Mouse (Mus musculus) spleen, adult 2 months (tissue): Measurements from ENCODE around the gene Ptcra. TPM values are rescaled to one million over a fixed set of nuclear protein-coding genes. Genes with fewer than 3 reads are reported as not detected.

ENCODE experiments used
- DNase-seq, 2 experiments: peaks; one replicate each; pipeline versions ENCODE4 v3.0.0 to v3.0.0-alpha.2; 2012 to 2021; ENCODE audit warnings: low spot score in 2 of 2, low read depth in 1 of 2
- H3K27ac ChIP-seq: fragments of 200-500 bp; 2 replicates; pipeline ENCODE4 v1.5.1; 2012; ENCODE audit warnings: low read length, inconsistent platforms; ENCODE audit not compliant: insufficient read depth
- H3K27me3 ChIP-seq: fragments of 200-500 bp; 2 replicates; pipeline ENCODE4 v1.6.1; 2012; ENCODE audit warnings: mild to moderate bottlenecking, moderate library complexity, low read length, inconsistent platforms; ENCODE audit not compliant: control insufficient read depth, insufficient read depth
- H3K36me3 ChIP-seq: fragments of 200-500 bp; 2 replicates; pipeline ENCODE4 v1.6.1; 2012; ENCODE audit warnings: mild to moderate bottlenecking, low read length, inconsistent platforms; ENCODE audit not compliant: control insufficient read depth, insufficient read depth
- H3K4me1 ChIP-seq: fragments of 200-500 bp; 2 replicates; pipeline ENCODE4 v1.6.1; 2011; ENCODE audit warnings: inconsistent platforms; ENCODE audit not compliant: control insufficient read depth, insufficient read depth, insufficient read length
- H3K4me3 ChIP-seq: fragments of 200-500 bp; 2 replicates; pipeline ENCODE4 v1.5.1; 2011; ENCODE audit warnings: mild to moderate bottlenecking, inconsistent platforms; ENCODE audit not compliant: insufficient read depth, insufficient read length; ENCODE audit errors: extremely low read depth
- CTCF ChIP-seq: fragments of 200-500 bp; IDR thresholded peaks from 2 replicates; pipeline ENCODE4 v1.5.1; 2011; ENCODE audit warnings: mild to moderate bottlenecking, inconsistent platforms; ENCODE audit not compliant: insufficient read depth, insufficient read length, insufficient replicate concordance; ENCODE audit errors: extremely low read depth
- POLR2A ChIP-seq: fragments of 200-500 bp; IDR thresholded peaks from 2 replicates; pipeline ENCODE4 v1.6.1; 2011; ENCODE audit warnings: low read depth, low read length, inconsistent platforms
- WGBS: fragments of 180-500 bp; shearing (Covaris S2); methylation state at CpG from one replicate; pipeline ENCODE4 v1.1.7; 2018; 5-methylcytosine and 5-hydroxymethylcytosine counted together
- polyA plus RNA-seq: library from polyadenylated mRNA; depleted of rRNA; stranded (reverse); fragments of >200 nt; gene quantifications from 2 replicates; pipeline ENCODE4 v1.2.3, GENCODE M21; 2012

The Ptcra gene
- polyA plus RNA-seq, 1 experiment, result 0.08 TPM

DNA sequence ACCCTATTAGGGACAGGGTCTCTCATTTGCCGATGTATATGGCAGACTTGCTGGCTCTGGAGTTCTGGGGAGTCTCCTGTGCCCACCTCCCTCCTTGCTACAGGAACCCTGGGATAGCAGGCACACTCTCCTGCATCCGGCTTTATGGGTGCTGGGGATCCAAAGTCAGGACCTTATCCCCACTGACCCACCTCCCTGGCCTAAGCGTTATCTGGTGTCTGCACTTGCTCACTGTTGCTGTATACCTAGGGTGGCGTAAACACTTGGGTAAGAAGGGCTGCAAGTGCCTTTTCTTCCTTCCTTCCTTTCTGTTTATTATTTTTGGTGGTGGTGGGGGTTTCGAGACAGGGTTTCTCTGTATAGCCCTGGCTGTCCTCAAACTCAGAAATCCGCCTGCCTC is 22.2 kb downstream of the Ptcra start:
- peaks cover 27% of the 10 kb centered on the region for H3K36me3 ChIP-seq
- TF ChIP-seq CTCF (no peak), POLR2A (no peak)
- no peaks in the 10 kb centered on the region for H3K27me3 ChIP-seq
- H3K27ac ChIP-seq, result no peak overlapping the region
- WGBS, result 95% methylated on average over 6 of the region's 6 CpGs
- DNase-seq, result no peak
- H3K4me3 ChIP-seq, result no peak overlapping the region
- H3K4me1 ChIP-seq, result no peaks in the 10 kb centered on the region

DNA sequence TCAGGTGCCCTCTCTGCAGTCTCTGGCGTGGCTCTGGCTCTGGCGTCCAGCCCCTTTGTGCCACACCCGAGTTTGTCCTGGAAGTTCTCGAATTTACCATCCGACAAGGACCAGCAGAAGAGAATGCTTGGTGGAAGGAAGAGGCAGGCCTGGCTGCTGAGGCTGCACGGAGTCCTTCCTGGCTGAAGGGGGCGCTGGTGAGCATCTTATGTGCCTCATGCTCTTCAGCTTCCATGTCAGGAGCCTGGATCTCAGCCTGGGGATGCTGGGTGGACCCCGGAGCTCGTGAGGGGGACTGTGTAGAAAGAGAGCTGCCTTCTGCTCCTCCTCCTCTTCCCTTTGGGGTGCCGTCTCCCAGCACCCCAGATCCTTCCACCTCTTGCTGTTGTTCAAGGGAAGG is 27.4 kb downstream of the Ptcra start:
- Histone ChIP-seq H3K27me3 (no peaks in the 10 kb centered on the region), H3K36me3 (peaks cover 8% of the 10 kb centered on the region; the same call in 1 of the 2 replicates), H3K4me3 (no peak overlapping the region), H3K4me1 (no peaks in the 10 kb centered on the region), H3K27ac (no peak overlapping the region)
- 73% methylated on average over 10 of the region's 10 CpGs for WGBS
- TF ChIP-seq CTCF (peak; percentile 76), POLR2A (no peak)
- peak in 1 of 2 experiments; percentile 36 for DNase-seq

DNA sequence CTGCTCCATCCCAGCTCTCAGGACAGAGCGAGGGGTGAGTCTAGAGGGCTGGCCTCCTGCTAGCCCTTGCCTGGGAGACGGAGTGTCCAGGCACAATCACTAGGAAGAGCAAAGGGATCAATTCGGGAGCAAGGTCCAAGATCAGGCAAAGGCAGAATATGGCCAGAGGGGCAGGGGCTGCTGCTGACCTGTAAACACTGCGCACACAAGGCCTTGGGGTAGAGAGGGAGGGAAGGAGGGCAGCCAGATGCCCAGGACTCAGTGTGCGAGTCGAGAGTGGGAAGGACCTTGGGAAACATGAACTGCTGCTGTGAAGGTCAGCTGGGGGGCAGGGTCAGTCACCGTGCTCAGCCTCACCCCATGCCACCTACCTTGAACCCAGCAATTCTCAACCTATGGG is 28.2 kb downstream of the Ptcra start:
- no peak overlapping the region for H3K4me3 ChIP-seq
- no peaks in the 10 kb centered on the region for H3K27me3 ChIP-seq
- WGBS, result 92% methylated on average over 7 of the region's 7 CpGs
- no peaks in the 10 kb centered on the region for H3K4me1 ChIP-seq
- no peak for TF ChIP-seq POLR2A
- no peak for TF ChIP-seq CTCF
- DNase-seq, result no peak
- peaks cover 8% of the 10 kb centered on the region; the same call in 1 of the 2 replicates for H3K36me3 ChIP-seq
- H3K27ac ChIP-seq, result no peak overlapping the region

DNA sequence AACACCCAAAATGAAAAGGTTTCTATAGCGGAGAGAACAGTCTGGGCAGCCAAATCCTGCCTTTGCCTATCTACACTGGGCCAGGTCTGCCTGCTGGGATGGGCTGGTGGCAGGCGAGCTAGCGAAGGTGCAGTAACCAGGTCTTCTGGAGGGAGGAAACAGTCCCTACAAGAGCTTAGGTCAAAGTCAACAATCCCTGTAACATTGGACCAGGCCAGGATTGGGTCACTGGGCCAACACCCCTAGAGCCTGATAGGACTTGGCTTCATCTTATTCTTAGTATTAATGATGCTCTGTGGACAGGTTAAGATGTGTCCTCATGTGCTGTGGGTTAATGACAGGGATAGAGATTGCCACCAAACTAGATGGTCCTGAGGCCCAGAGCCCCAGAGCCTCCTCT is 29.5 kb downstream of the Ptcra start:
- WGBS, result 93% methylated on average over 3 of the region's 3 CpGs
- Histone ChIP-seq H3K36me3 (peaks cover 8% of the 10 kb centered on the region; the same call in 1 of the 2 replicates), H3K27me3 (no peaks in the 10 kb centered on the region), H3K27ac (no peak overlapping the region), H3K4me1 (no peaks in the 10 kb centered on the region), H3K4me3 (no peak overlapping the region)
- DNase-seq, result no peak
- TF ChIP-seq POLR2A (no peak), CTCF (no peak)

DNA sequence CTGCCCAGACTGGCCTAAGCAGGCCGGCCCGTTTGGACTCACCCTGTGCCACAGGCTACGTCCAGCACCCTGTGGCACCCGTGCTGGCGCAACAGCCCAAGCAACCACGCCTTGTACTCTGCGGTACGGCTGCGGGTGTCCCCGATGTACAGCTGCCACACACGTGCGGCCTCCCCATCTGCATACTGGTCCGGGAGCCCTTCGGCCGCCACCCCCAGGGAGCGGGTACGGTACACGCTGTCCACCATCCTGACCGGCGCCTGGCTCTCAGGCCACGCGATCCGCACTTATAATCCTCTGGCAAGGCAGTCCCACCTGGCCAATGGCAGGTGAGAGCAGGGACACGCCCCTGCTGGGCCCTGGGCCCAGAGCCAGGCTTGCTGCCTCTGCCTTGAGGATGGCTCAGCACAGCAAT is 34.6 kb downstream of the Ptcra start, which contains the start of gene Gnmt:
TSS of gene Gnmt (minus strand) at position 265 of the 415 bp plus-strand sequence.
- 57% methylated on average over 24 of the region's 24 CpGs for WGBS
- no peak for TF ChIP-seq CTCF
- no peak for TF ChIP-seq POLR2A
- peaks cover 7% of the 10 kb centered on the region for H3K36me3 ChIP-seq
- no peak for DNase-seq
- H3K4me1 ChIP-seq, result no peaks in the 10 kb centered on the region
- no peaks in the 10 kb centered on the region for H3K27me3 ChIP-seq
- H3K4me3 ChIP-seq, result no peak within 1 kb of the TSS
- H3K27ac ChIP-seq, result no peak within 1 kb of the TSS

DNA sequence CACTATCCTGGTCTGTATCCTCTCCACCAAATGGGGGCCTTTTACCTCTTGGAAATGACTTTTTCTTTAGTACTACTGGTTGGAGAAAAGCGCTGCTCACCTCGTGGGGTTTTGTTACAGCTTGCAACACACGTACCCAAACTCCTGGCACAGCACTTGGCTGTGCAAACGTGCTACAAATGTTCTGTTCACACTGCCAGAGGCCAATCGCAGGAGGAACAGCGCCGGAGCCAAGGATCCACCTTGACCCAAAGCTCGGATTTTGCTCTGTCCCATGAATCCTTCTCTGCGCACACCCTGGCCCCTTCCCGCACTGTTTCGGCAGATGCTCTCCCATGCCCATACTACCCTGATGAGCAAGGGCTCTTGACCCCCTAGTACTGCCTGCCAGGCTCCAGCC is 35.0 kb downstream of the Ptcra start:
- WGBS, result 80% methylated on average over 11 of the region's 11 CpGs
- no peaks in the 10 kb centered on the region for H3K4me1 ChIP-seq
- H3K36me3 ChIP-seq, result peaks cover 10% of the 10 kb centered on the region
- H3K27ac ChIP-seq, result no peak overlapping the region
- DNase-seq, result no peak
- H3K4me3 ChIP-seq, result no peak overlapping the region
- no peaks in the 10 kb centered on the region for H3K27me3 ChIP-seq
- TF ChIP-seq CTCF (no peak), POLR2A (no peak)

DNA sequence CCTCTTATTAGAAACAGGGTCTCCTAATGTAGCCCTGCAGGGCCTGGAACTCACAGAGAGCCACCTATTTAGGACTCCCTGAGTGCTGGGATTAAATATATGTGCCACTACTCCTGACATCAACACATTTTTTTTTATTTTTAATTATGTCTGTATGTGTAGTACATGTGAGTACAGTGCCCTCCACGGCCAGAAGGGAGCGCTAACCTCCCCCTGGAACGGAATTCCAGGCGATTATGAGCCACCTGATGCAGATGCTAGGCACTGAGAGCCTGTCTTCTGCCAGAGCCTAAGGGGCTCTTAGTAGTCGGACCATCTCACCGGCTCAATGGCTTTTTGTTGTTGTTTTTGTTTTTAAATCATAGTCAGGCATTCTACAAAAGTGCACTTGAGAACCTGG is 35.5 kb downstream of the Ptcra start:
- Histone ChIP-seq H3K36me3 (peaks cover 11% of the 10 kb centered on the region), H3K4me1 (no peaks in the 10 kb centered on the region)
- DNase-seq, result no peak

DNA sequence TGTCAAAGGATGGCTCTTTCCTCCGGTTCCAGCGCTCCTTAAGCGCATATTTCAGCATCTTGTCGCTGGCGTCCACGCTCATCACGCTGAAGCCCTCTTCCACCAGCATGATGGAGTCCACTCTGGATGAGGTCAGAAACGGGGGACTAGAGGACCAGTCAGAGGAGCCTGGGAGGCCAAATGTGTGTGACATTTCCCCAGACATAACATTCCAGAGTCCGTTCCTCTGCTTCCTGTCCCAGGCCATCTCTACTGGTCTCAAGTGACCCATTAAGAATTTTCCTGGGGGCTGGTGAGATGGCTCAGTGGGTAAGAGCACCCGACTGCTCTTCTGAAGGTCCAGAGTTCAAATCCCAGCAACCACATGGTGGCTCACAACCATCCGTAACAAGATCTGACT is 36.2 kb downstream of the Ptcra start:
- Histone ChIP-seq H3K4me3 (no peak overlapping the region), H3K4me1 (no peaks in the 10 kb centered on the region), H3K36me3 (peaks cover 13% of the 10 kb centered on the region), H3K27me3 (no peaks in the 10 kb centered on the region), H3K27ac (no peak overlapping the region)
- 90% methylated on average over 11 of the region's 11 CpGs for WGBS
- DNase-seq, result no peak
- TF ChIP-seq POLR2A (no peak), CTCF (no peak)

More for the DNA sequence above, 35.5 kb downstream of the Ptcra start:
- no peak overlapping the region for H3K4me3 ChIP-seq
- TF ChIP-seq CTCF (no peak), POLR2A (no peak)
- H3K27me3 ChIP-seq, result no peaks in the 10 kb centered on the region
- WGBS, result 57% methylated on average over 6 of the region's 6 CpGs
- no peak overlapping the region for H3K27ac ChIP-seq
